Mouse (Mus musculus) heart, postnatal 0 days (tissue): ENCODE data around the gene Tpsg1.

Experiments
- CTCF ChIP-seq: IDR thresholded peaks from 2 replicates; pipeline ENCODE4 v1.5.1; 2016; ENCODE audit warnings: antibody characterized with exemption, control low read depth, low read depth
- EP300 ChIP-seq: IDR thresholded peaks from 2 replicates; pipeline ENCODE4 v1.6.1; 2016; ENCODE audit warnings: antibody characterized with exemption, low read depth

DNA sequence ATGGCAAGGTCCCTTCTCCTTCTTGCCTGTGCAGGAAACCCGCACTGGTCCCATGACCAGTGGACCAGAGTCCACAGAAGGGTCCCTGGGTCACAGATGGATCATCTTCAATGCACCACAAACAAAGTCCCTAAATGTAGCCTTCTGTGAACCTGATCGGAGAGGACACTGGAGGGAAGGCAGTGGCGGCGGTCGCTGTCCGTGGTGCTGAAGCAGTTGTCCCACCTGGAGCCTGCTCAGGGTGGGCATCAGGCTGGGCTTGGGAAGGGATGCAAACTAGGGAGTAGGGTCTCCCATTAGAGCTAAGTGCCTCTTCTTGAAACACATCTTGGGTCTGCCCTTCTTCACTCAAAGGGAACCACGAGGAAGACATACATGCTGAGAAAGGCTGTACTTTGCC, 31.4 kb downstream of the Tpsg1 start:
- no peak for TF ChIP-seq CTCF
- no peak for TF ChIP-seq EP300
